Mouse (Mus musculus) myocyte (in vitro differentiated cells): Measurements from ENCODE around the gene Arid1a. TPM values are rescaled to one million over a fixed set of nuclear protein-coding genes. Genes with fewer than 3 reads are reported as not detected.

Source experiments
- H3K27me3 ChIP-seq: one replicate; pipeline ENCODE4 v1.6.1; 2011; ENCODE audit not compliant: control insufficient read depth, insufficient read depth, insufficient read length
- H3K36me3 ChIP-seq: one replicate; pipeline ENCODE4 v1.6.1; 2011; ENCODE audit not compliant: control insufficient read depth, insufficient read depth
- H3K4me2 ChIP-seq: one replicate; pipeline ENCODE4 v1.6.1; 2011; ENCODE audit warnings: low read depth, control low read depth
- H3K4me3 ChIP-seq: one replicate; pipeline ENCODE4 v1.5.1; 2011; ENCODE audit warnings: mild to moderate bottlenecking, control low read depth, moderate library complexity
- H3K79me2 ChIP-seq: one replicate; pipeline ENCODE4 v1.6.1; 2011; ENCODE audit not compliant: control insufficient read depth, insufficient read depth
- H3ac ChIP-seq: one replicate; pipeline ENCODE4 v1.6.1; 2011; ENCODE audit not compliant: control insufficient read depth, insufficient read length
- CEBPB ChIP-seq: IDR thresholded peaks from 2 replicates; pipeline ENCODE4 v1.6.1; 2011; ENCODE audit warnings: mild to moderate bottlenecking, moderate library complexity; ENCODE audit not compliant: poor library complexity, insufficient read depth, severe bottlenecking
- E2F4 ChIP-seq: IDR thresholded peaks from one replicate; pipeline ENCODE4 v1.6.1; 2011; ENCODE audit warnings: mild to moderate bottlenecking, control low read depth, moderate library complexity; ENCODE audit not compliant: insufficient read depth
- MAX ChIP-seq: IDR thresholded peaks from one replicate; pipeline ENCODE4 v1.6.1; 2011; ENCODE audit warnings: low read depth, mild to moderate bottlenecking, control low read depth
- MYOD1 ChIP-seq, 3 experiments: IDR thresholded peaks; one replicate each; pipeline ENCODE4 v1.6.1; 2011; ENCODE audit warnings: control low read depth in 2 of 3, low read depth in 2 of 3, mild to moderate bottlenecking in 2 of 3, moderate library complexity in 1 of 3; ENCODE audit not compliant: insufficient read length in 2 of 3, control insufficient read depth in 1 of 3
- MYOG ChIP-seq, 3 experiments: IDR thresholded peaks; one replicate each; pipeline ENCODE4 v1.6.1; 2011; ENCODE audit warnings: control low read depth in 2 of 3, low read depth in 2 of 3, mild to moderate bottlenecking in 2 of 3; ENCODE audit not compliant: insufficient read length in 2 of 3, control insufficient read depth in 1 of 3, insufficient read depth in 1 of 3
- POLR2A ChIP-seq: IDR thresholded peaks from one replicate; pipeline ENCODE4 v1.6.1; 2011; ENCODE audit warnings: low read depth, mild to moderate bottlenecking, control low read depth, moderate library complexity; ENCODE audit not compliant: insufficient read length
- POLR2AphosphoS2 ChIP-seq: IDR thresholded peaks from one replicate; pipeline ENCODE4 v1.6.1; 2011; ENCODE audit warnings: low read depth, control low read depth; ENCODE audit not compliant: insufficient read length
- REST ChIP-seq: IDR thresholded peaks from one replicate; pipeline ENCODE4 v1.6.1; 2011; ENCODE audit warnings: mild to moderate bottlenecking, control low read depth, moderate library complexity; ENCODE audit not compliant: insufficient read depth, insufficient read length
- SRF ChIP-seq: IDR thresholded peaks from one replicate; pipeline ENCODE4 v1.6.1; 2011; ENCODE audit warnings: low read depth; ENCODE audit not compliant: control insufficient read depth, insufficient read length
- TCF12 ChIP-seq: IDR thresholded peaks from one replicate; pipeline ENCODE4 v1.6.1; 2011; ENCODE audit warnings: mild to moderate bottlenecking, control low read depth; ENCODE audit not compliant: poor library complexity, insufficient read depth, severe bottlenecking
- TCF3 ChIP-seq: IDR thresholded peaks from one replicate; pipeline ENCODE4 v1.6.1; 2011; ENCODE audit warnings: low read depth, control low read depth; ENCODE audit not compliant: insufficient read length
- USF1 ChIP-seq: IDR thresholded peaks from one replicate; pipeline ENCODE4 v1.6.1; 2011; ENCODE audit warnings: low read depth, mild to moderate bottlenecking, control low read depth, moderate library complexity
- polyA plus RNA-seq: library from polyadenylated mRNA; unstranded; fragments of >200 nt; fragmentation: generic; extraction: Trizol; gene quantifications from one replicate; pipeline ENCODE4 v1.2.1, GENCODE M21; 2012; ENCODE audit warnings: missing spikeins

The Arid1a gene
- polyA plus RNA-seq, 1 experiment = 23.2 TPM

GRCm38 (mm10) chr4:133679629-133680028 lies 76.9 kb downstream of the Arid1a start:
- Histone ChIP-seq H3K4me2 (no peak overlapping the region), H3K79me2 (no peaks in the 10 kb centered on the region), H3ac (no peak overlapping the region), H3K4me3 (no peak overlapping the region), H3K27me3 (no peaks in the 10 kb centered on the region), H3K36me3 (peaks cover 33% of the 10 kb centered on the region)
- TF ChIP-seq MAX (no peak), POLR2AphosphoS2 (no peak), TCF12 (no peak), SRF (no peak), POLR2A (no peak), TCF3 (no peak), USF1 (no peak), E2F4 (no peak), MYOD1 (IDR thresholded peaks at IDR 0.05; ENCODE audit: control insufficient read depth in 1 of 3, insufficient read length in 2 of 3, low read depth in 2 of 3) (no peak), REST (no peak), MYOG (IDR thresholded peaks at IDR 0.05; ENCODE audit: control insufficient read depth in 1 of 3, insufficient read depth in 1 of 3, insufficient read length in 2 of 3, low read depth in 2 of 3) (no peak), CEBPB (no peak)

DNA sequence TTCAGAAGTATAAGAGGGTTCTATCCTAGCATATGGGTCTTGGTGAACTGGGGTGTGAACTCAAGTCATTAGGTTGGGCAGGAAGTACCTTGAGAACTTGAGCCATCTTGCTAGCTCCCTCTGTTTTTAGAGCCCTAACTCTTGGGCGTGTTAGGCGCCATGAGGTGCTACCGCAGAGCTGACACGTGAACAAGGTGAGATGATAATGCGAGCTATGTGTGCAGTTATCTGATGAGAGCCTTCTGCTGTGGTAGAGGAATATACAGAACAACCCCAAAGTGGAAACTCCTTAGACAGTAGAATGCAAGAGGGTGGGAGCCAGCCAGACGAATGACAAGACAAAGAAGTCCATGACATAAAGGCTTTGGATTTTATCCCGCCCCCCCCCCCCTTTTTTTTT lies 79.3 kb downstream of the Arid1a start:
- Histone ChIP-seq H3K4me3 (no peak overlapping the region), H3K27me3 (no peaks in the 10 kb centered on the region)
- TF ChIP-seq E2F4 = no peak
- no peak for TF ChIP-seq TCF3
- TF ChIP-seq SRF = no peak

GRCm38 (mm10) chr4:133676189-133676588 lies 80.4 kb downstream of the Arid1a start:
- Histone ChIP-seq H3K4me3 (no peak overlapping the region), H3K36me3 (peaks cover 9% of the 10 kb centered on the region), H3K4me2 (peak overlapping the region; percentile 37), H3K79me2 (no peaks in the 10 kb centered on the region), H3ac (no peak overlapping the region), H3K27me3 (no peaks in the 10 kb centered on the region)
- TF ChIP-seq POLR2AphosphoS2 (no peak), POLR2A (no peak), REST (no peak), CEBPB (no peak), E2F4 (no peak), TCF12 (no peak), SRF (no peak), MYOG (IDR thresholded peaks at IDR 0.05; ENCODE audit: control insufficient read depth in 1 of 3, insufficient read depth in 1 of 3, insufficient read length in 2 of 3, low read depth in 2 of 3) (no peak), TCF3 (no peak), MYOD1 (IDR thresholded peaks at IDR 0.05; ENCODE audit: control insufficient read depth in 1 of 3, insufficient read length in 2 of 3, low read depth in 2 of 3) (no peak), USF1 (no peak), MAX (no peak)

More for the DNA sequence above, 79.3 kb downstream of the Arid1a start:
- Histone ChIP-seq H3ac (no peak overlapping the region), H3K79me2 (no peaks in the 10 kb centered on the region), H3K4me2 (no peak overlapping the region), H3K36me3 (peaks cover 11% of the 10 kb centered on the region)

GRCm38 (mm10) chr4:133675594-133676016 lies 81.0 kb downstream of the Arid1a start:
- H3K4me2 ChIP-seq = peak overlapping the region; percentile 37
- H3K79me2 ChIP-seq = no peaks in the 10 kb centered on the region
- no peaks in the 10 kb centered on the region for H3K27me3 ChIP-seq
- H3ac ChIP-seq = no peak overlapping the region
- TF ChIP-seq MYOD1 (IDR thresholded peaks at IDR 0.05; ENCODE audit: control insufficient read depth in 1 of 3, insufficient read length in 2 of 3, low read depth in 2 of 3) = no peak
- no peak overlapping the region for H3K4me3 ChIP-seq
- peaks cover 9% of the 10 kb centered on the region for H3K36me3 ChIP-seq

DNA sequence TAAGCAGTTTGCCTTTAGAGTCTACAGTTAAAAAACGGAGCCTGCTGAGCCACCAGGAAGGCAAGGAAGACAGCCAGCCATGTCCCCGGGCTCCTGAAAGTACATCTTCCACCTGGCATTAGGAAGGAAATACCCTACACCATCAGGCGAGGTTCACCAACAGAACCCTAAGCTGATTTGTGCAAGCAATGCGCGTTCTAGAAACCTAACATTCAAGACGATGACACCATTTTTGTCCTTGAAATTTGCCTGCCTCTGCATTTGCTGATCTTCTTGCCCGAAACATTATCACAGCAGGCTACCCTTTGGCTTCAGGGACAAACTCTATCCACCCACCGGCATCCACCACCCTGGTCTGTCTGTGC lies 82.3 kb downstream of the Arid1a start:
- H3K4me3 ChIP-seq = no peak overlapping the region
- H3K4me2 ChIP-seq = no peak overlapping the region
- no peak for TF ChIP-seq E2F4
- no peak for TF ChIP-seq POLR2AphosphoS2
- TF ChIP-seq REST = no peak
- no peak for TF ChIP-seq SRF
- no peak for TF ChIP-seq CEBPB
- no peak for TF ChIP-seq MAX
- TF ChIP-seq TCF12 = no peak
- no peak for TF ChIP-seq POLR2A
- no peak for TF ChIP-seq MYOG (IDR thresholded peaks at IDR 0.05; ENCODE audit: control insufficient read depth in 1 of 3, insufficient read depth in 1 of 3, insufficient read length in 2 of 3, low read depth in 2 of 3)
- TF ChIP-seq TCF3 = no peak
- TF ChIP-seq USF1 = no peak
- no peak for TF ChIP-seq MYOD1 (IDR thresholded peaks at IDR 0.05; ENCODE audit: control insufficient read depth in 1 of 3, insufficient read length in 2 of 3, low read depth in 2 of 3)

More for the DNA sequence above, 82.3 kb downstream of the Arid1a start:
- Histone ChIP-seq H3ac (no peak overlapping the region), H3K79me2 (no peaks in the 10 kb centered on the region), H3K36me3 (peaks cover 6% of the 10 kb centered on the region), H3K27me3 (no peaks in the 10 kb centered on the region)
